Mouse (Mus musculus): ENCODE results near the gene 1810049J17Rik. TPM values are rescaled to one million over a fixed set of nuclear protein-coding genes. Genes with fewer than 3 reads are reported as not detected.
"Not testable (repeated sequence)": the region's sequence is repeated elsewhere in the genome, so short reads cannot be mapped to it uniquely, and the experiment has no call there.

The 1810049J17Rik gene
- not detected in 2 replicates for total RNA-seq (2014; fragmentation: Nextera tagmentation)
- total RNA-seq (2017), result not detected in 2 replicates

- ATAC-seq (replicated peaks; ENCODE audit: poor library complexity, severe bottlenecking), result peak; percentile 16; the same call in 1 of the 2 replicates
Measured at GRCm38 (mm10) chr15:12321788-12322621, at the start of gene 1810049J17Rik. Gene 1810049J17Rik, minus strand, starts transcription at chr15:12321899.

- peak; percentile 58 for ATAC-seq (replicated peaks; ENCODE audit: poor library complexity, severe bottlenecking)
Measured at GRCm38 (mm10) chr15:12371183-12371582, 49.5 kb upstream of the 1810049J17Rik start.

DNA sequence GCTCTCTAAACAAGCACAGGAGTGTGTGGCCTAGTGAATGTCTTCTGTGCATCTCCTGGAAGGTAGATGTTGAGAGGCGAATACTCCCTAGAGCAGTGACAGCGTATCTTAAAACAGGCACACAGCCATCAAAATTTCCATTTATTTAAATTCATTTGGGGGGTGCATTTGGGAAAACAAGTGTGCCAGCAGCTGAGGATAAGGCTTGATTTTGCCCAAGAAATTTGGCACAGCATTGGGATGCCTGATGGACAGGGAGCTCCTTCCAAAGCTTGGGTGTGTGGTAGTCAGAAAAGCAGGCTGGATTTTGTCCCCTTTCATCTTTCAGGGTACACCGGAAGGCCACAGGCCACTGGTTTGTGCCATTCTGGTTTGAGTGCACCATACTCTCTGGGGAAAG, 48.4 kb upstream of the 1810049J17Rik start:
- no peak for ATAC-seq (replicated peaks; ENCODE audit: poor library complexity, severe bottlenecking)

DNA sequence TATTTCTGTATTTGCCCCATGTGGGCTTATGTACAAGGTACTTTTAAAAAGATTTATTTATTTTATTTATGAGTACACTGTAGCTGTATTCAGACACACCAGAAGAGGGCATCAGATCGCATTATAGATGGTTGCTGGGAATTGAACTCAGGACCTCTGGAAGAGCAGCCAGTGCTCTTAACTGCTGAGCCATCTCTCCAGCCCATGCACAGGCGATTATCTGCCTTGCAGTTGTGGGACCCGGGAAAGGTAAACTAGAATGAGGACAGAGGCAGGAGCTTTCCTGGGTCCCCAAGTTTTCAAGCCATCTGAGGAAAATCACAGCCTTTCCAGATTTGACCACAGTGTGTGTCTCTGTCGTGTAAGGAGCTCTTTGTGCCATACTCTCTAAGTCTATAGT, 47.2 kb upstream of the 1810049J17Rik start:
- no peak for ATAC-seq (replicated peaks; ENCODE audit: poor library complexity, severe bottlenecking)

GRCm38 (mm10) chr15:12368357-12368756, 46.7 kb upstream of the 1810049J17Rik start:
- no peak for ATAC-seq (replicated peaks; ENCODE audit: poor library complexity, severe bottlenecking)

DNA sequence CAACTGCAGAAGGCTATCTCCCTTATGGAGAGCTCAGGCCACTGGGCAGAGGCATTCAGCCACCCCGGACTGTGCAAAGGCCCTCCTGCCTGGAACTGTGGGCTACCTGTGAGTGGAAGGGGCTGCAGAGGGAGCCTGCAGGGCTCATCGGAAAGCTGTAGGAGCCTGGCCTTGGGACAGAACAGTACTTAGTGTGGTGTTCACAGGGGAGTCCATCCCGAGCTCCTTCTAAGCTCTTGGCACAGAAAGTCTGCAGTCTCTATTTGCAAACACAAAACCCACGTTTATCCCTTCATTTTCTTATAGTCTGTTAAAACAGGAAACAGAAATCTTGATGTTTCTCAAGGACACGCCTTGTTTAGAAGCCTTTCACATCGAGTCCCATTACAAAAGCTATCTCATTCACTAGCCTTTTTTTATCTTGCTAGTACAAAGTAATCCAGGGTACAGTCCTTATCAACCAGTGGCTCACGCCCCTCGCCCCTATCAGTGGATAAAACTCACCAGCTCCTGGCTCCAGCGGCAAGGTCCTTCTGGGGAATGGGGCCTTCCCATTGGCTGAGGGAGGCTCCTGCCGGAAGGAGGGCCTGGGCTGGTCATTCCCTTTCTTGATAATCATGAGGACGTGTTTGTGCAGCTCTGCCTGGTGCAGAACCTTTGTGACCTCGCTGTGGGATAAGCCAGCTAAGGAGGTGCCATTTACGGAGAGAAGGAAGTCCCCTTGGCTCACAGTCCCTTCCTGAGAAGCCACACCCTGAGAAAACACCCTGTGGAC, 45.8 kb upstream of the 1810049J17Rik start:
- ATAC-seq (replicated peaks; ENCODE audit: poor library complexity, severe bottlenecking), result no peak

DNA sequence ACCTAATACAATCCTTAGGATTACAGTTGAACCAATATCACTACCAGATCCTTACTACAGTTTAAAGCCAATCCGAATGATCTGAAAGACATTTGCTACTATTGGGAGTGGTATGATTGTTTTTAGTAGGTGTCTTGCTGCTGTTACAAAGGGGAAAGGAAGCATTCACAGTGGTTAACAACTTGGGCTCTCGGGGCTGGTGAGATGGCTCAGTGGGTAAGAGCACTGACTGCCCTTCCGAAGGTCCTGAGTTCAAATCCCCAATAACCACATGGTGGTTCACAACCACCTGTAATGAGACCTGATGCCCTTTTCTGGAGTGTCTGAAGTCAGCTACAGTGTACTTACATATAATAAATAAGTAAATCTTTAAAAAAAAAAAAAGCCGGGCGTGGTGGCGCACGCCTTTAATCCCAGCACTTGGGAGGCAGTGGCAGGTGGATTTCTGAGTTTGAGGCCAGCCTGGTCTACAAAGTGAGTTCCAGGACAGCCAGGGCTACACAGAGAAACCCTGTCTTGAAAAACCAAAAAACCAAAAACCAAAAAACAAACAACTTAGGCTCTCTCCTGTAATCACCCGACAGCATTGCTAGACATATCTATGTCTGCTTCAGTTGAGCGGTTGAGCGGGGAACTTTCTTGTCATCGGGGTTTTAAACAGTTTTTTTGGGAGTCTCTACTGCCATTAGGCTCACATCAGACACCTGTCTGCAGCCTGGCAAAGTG, 45.0 kb upstream of the 1810049J17Rik start:
- ATAC-seq (replicated peaks; ENCODE audit: poor library complexity, severe bottlenecking), result not testable (repeated sequence)

DNA sequence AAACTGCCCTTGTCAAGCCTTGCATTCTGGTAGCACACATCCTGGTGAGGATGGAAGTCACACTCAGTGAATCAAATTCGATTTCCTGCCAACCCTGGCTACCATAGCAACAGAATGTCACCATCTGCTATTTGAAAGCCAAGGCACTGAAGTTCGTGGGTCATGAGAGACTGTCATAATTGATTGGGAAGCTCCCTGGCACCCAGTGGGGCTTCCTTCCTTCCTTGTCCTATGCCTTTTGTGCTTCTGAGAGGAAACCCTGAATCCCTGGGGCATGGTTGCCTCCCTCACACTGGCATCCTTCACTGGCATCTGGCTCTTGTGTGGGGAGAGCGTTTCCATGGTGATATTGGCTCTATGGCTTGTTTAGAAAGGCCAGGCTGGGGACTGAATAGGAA, 44.4 kb upstream of the 1810049J17Rik start:
- ATAC-seq (replicated peaks; ENCODE audit: poor library complexity, severe bottlenecking), result no peak

DNA sequence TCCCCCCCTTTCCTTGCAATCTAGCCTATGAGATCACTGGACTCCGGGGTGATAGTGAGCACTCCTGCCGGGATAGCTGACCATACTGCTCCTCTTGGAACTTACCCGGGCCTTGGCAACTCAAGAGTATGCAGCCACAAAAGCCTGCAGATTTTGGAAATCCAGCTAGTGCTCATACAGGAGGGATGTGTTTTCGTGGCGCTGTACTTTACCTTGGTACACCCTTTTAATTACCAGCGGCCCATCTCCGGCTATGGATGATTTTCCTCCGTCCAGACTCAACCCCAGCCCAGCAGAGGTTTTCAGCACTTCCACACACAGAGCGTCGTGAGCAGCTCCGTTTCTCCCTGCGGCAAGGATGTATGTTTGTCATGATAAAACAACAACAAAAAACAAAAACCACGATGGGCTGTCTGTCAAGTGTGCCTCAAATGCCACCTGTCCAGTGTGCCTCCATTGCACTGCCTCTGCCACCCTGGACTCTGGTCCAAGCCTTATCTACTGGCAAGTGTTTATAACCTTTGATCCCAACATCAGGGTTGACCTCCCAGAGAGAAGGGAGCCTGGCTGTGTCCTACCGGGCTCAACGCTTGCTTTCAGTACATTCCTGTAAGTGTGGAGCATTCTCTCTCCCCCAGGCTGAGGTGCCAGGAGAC, 43.8 kb upstream of the 1810049J17Rik start:
- ATAC-seq (replicated peaks; ENCODE audit: poor library complexity, severe bottlenecking), result no peak

- ATAC-seq (replicated peaks; ENCODE audit: poor library complexity, severe bottlenecking), result no peak
Measured at GRCm38 (mm10) chr15:12364096-12364495, 42.4 kb upstream of the 1810049J17Rik start.

GRCm38 (mm10) chr15:12362701-12363040, 41.0 kb upstream of the 1810049J17Rik start:
- no peak for ATAC-seq (replicated peaks; ENCODE audit: poor library complexity, severe bottlenecking)

GRCm38 (mm10) chr15:12362001-12362700, 40.5 kb upstream of the 1810049J17Rik start:
- ATAC-seq (replicated peaks; ENCODE audit: poor library complexity, severe bottlenecking), result no peak

- no peak for ATAC-seq (replicated peaks; ENCODE audit: poor library complexity, severe bottlenecking)
Measured at GRCm38 (mm10) chr15:12360519-12361212, 39.0 kb upstream of the 1810049J17Rik start.

DNA sequence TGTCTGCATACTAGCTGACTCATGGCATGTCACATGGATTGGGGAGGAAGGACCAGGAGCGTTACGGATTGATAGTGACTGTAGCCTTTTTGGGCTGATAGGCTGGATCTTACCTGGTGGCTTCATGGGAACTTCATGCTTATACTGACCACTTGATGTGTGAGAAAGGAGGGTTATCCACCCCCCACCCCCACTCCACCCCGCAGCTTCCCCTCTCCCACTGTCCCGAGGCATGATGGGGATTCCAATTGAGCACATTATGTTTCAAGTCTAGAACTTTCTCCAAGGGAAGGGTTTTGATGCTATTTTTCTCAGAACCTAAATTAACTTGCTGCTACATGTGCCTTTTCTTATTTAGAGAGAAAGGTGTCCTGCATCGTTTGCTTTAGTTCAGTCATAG, 36.7 kb upstream of the 1810049J17Rik start:
- no peak for ATAC-seq (replicated peaks; ENCODE audit: poor library complexity, severe bottlenecking)

DNA sequence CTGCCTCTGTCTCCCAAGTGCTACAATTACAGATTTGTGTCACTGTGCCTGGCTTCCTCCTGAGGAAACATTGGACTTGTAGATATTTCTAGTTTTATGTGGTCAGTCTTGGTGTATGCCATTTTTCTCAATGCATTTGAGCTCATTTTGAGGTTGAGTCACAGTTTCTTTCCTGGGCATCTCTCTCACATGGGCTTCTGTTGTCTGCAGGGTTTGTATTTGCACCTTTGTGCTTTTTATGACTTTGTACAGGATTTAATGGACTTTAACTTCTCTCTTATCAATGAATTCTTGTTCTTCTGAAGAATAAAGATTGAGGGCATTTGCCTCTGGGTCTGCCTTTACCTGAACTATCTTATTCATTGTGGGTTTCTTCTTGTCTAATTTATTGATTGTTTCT, 35.8 kb upstream of the 1810049J17Rik start:
- ATAC-seq (replicated peaks; ENCODE audit: poor library complexity, severe bottlenecking), result no peak

- ATAC-seq (replicated peaks; ENCODE audit: poor library complexity, severe bottlenecking), result peak; percentile 56
Measured at GRCm38 (mm10) chr15:12355907-12356306, 34.2 kb upstream of the 1810049J17Rik start.

DNA sequence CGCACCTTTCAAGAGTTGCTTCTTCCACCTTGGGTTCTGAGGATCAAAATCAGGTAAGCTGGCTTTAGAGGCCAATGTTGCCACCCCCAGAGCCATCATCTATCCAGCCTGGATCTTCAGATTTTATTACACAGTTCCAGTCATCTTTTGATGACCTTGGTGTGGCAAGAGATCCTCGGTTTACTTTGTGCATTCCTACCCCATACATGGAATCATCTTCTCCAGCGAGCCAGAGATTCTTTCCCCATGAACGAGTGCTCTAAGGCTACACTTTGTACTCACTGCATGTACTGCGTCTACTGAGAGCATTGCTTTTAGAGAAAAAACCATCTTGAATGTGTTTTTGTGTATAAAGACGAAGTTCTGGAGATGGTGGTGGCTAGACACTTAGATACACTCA, 33.6 kb upstream of the 1810049J17Rik start:
- ATAC-seq (replicated peaks; ENCODE audit: poor library complexity, severe bottlenecking), result no peak

DNA sequence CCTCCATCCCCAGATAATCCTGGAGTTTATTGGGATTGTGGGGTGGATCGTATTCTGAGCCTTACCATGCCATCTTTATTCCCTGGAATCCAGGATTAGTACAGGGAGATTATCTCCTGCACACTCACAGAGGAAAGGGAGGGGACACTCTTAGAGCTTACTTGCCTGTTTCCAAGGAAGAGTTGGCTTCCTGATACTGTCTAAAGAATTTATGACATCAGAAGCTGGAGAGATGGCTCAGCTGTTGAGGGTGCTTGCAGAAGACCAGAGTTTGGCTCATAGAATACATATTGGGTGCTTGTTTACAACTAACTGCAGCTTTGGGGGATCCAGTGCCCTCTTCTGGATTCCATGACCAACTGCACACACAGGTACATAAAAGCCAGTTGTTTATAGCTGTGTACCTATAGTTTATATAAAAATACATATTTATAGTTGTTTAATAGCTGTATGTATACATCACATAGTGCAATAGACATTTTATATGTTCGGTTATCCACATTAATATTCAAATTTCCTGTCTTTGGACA, 32.6 kb upstream of the 1810049J17Rik start:
- ATAC-seq (replicated peaks; ENCODE audit: poor library complexity, severe bottlenecking), result no peak

- ATAC-seq (replicated peaks; ENCODE audit: poor library complexity, severe bottlenecking), result no peak
Measured at GRCm38 (mm10) chr15:12351470-12351869, 29.8 kb upstream of the 1810049J17Rik start.

Measured in granulocyte monocyte progenitor cell, adult 5-6 weeks (primary cell).